Mouse (Mus musculus) Patski (cell line): Measurements from ENCODE around the gene Faap24. TPM values are rescaled to one million over a fixed set of nuclear protein-coding genes. Genes with fewer than 3 reads are reported as not detected.

Source experiments
- ATAC-seq: fragments of 100-300 bp; one replicate; pipeline ENCODE4 v1.8.0; 2021
- CTCF ChIA-PET: fragments of 350-600 bp; sonication (Branson Sonifier 250); formaldehyde crosslinking; loops from one replicate; lab custom pipeline; 2022; ENCODE audit warnings: inconsistent platforms; lab: Charles Lee
- POLR2A ChIA-PET: fragments of 350-600 bp; sonication (Branson Sonifier 250); formaldehyde crosslinking; loops from one replicate; lab custom pipeline; 2022; ENCODE audit warnings: antibody characterized with exemption, inconsistent platforms; lab: Charles Lee
- DNase-seq: peaks from one replicate; pipeline ENCODE4 v3.0.0-alpha.2; 2011; ENCODE audit warnings: low read depth, low spot score
- H3K27me3 ChIP-seq: fragments of 371-371 bp; one replicate; pipeline ENCODE4 v1.5.1; 2021
- CTCF ChIP-seq: fragments of 100-300 bp; IDR thresholded peaks from one replicate; pipeline ENCODE4 v1.5.1; 2021
- in situ Hi-C: fragments of 300-500 bp; cut with MboI; formaldehyde crosslinking; loops from 3 replicates; pipeline ENCODE4 v1.11.1; 2018; ENCODE audit warnings: low pct_unique_long_range_greater_than_20kb, mixed read lengths
- polyA plus RNA-seq: library from polyadenylated mRNA; unstranded; gene quantifications from one replicate; pipeline ENCODE4 v1.2.3, GENCODE M21; 2021

Gene Faap24
- 7.1 TPM for polyA plus RNA-seq

DNA sequence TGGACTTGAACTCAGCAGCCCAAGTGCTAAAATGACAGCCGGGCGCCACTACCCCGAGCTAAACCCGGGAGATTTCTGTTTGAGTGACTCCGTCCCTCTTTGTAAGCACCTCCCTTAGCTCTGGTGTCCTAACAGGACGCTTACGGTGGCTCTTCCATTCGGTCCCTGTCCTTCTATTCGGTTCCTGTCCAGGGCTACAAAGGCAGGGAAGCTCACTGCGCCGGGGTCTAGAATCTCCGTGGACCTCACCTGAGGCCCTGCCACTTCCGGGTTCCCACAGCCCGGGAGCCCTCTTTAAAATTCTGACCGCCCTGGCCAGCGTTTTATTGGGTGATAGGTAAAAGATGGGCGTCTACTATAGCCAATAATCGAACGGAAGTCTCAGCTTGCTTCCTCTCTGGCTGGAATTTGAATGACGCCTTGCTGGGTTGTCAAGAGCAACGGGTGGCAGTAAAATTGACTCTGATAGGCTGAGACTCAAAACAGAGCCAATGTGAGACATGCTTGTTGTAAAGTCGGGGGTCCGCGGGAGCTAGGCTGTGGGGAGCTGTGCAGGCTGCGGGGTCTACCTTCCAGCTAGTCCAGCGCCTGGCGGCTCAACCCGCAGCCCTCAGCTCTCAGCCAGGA is at the start of gene Faap24, which contains the start of gene Cep89:
Faap24 (minus strand) TSS at position 295 of the 627 bp plus-strand sequence.
Cep89 (plus strand) TSS at position 494 of the 627 bp plus-strand sequence.
- in situ Hi-C loops: no loop called here
- CTCF ChIA-PET: interaction anchor here (0.7 to 1.2 kb wide), 4 partner anchors 10 to 150 kb away, joined by 3 to 4 read pairs (median 3); no protein-coding TSS in a partner anchor
- DNase-seq: peak; percentile 98
- peak; percentile 94 for ATAC-seq
- POLR2A ChIA-PET: interaction anchor here (0.5 to 0.9 kb wide), 2 partner anchors 23 to 63 kb away, joined by 3 to 4 read pairs; partner anchors contain the start of gene Rhpn2
- H3K27me3 ChIP-seq: no peaks in the 10 kb centered on the region
- no peak for TF ChIP-seq CTCF

DNA sequence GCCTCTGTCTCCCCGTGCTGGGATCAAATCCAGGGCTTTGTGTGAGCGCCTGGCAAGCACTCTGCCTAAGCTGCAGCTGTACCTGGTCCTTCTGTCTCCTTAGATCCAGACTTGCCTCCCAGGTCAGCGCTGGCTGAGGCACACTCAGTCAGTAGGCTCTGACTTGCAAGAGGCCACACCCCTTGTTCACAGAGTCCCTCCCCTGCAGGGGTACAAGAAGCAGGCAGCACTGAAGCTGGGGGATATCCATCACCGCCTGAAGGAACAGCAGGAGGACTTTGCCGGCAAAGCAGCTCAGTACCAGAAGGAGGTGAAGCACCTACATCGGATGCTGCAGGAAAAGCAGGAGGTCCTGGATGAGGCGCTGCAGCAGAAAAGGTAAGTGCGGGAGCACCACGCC is 38.6 kb upstream of the Faap24 start:
- CTCF ChIA-PET: no interaction called here
- DNase-seq (no peak), ATAC-seq (no peak)
- POLR2A ChIA-PET: no interaction called here
- no peaks in the 10 kb centered on the region for H3K27me3 ChIP-seq
- no peak for TF ChIP-seq CTCF
- in situ Hi-C loops: no loop called here

DNA sequence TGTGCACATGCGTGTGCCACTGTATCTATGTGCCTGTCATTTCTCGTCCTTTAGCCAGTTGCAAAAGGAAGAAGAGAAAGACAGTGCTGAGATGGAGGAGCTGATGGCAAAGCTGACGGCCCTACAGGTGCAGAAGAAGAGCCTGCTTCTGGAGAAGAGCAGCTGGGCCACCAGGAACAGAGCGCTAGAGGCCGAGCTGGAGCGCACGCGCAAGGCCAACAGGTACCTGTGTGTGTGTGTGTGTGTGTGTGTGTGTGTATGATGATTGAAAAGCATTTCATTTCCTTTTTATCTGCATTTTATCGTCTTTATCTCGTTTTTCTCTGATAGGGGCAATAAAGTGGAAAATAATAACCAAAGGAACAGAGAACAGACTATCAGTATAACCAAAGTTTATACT is 31.5 kb upstream of the Faap24 start:
- in situ Hi-C loops: no loop called here
- no peaks in the 10 kb centered on the region for H3K27me3 ChIP-seq
- CTCF ChIA-PET: no interaction called here
- POLR2A ChIA-PET: no interaction called here
- ATAC-seq (no peak), DNase-seq (no peak)
- no peak for TF ChIP-seq CTCF

DNA sequence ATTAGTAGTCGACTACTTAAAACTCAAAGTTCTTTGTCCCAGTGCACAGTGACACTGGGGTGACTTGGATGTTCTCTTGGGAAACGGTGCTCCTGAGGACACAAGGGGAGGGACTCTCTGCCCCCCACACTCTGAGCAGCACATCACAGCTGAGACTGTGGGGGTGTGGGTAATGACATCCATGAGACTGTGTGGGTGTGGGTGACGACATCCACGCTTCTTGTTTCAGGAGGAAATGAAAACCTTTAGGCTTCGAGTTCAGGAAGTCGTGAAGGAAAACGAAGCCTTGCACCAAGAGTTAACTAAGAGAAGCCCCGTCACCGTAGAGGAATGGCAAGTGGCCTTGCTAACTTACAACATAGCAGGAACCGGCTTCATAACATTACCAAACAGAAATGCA is 26.4 kb upstream of the Faap24 start:
- ATAC-seq (no peak), DNase-seq (no peak)
- in situ Hi-C loops: no loop called here
- CTCF ChIA-PET: no interaction called here
- TF ChIP-seq CTCF: no peak
- POLR2A ChIA-PET: no interaction called here
- H3K27me3 ChIP-seq: no peaks in the 10 kb centered on the region

DNA sequence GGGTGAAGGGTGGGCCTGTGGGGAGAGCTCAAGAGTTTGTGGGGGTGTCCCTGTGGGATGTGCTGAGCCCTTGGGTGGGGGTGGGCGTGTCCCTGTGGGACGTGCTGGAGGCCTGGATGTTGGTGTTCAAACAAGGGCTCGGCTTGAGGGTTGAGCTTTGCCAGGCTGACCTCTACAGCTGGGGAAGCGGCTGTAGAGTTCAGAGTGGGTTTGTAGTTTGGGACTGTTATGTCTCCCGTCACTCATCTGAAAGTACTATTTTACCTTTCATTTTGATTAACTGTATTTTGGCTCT is 20.0 kb upstream of the Faap24 start:
- DNase-seq: no peak
- no peak for TF ChIP-seq CTCF
- ATAC-seq: no peak
- ChIA-PET POLR2A (no interaction called here), CTCF (no interaction called here)
- in situ Hi-C loops: no loop called here
- H3K27me3 ChIP-seq: no peaks in the 10 kb centered on the region

DNA sequence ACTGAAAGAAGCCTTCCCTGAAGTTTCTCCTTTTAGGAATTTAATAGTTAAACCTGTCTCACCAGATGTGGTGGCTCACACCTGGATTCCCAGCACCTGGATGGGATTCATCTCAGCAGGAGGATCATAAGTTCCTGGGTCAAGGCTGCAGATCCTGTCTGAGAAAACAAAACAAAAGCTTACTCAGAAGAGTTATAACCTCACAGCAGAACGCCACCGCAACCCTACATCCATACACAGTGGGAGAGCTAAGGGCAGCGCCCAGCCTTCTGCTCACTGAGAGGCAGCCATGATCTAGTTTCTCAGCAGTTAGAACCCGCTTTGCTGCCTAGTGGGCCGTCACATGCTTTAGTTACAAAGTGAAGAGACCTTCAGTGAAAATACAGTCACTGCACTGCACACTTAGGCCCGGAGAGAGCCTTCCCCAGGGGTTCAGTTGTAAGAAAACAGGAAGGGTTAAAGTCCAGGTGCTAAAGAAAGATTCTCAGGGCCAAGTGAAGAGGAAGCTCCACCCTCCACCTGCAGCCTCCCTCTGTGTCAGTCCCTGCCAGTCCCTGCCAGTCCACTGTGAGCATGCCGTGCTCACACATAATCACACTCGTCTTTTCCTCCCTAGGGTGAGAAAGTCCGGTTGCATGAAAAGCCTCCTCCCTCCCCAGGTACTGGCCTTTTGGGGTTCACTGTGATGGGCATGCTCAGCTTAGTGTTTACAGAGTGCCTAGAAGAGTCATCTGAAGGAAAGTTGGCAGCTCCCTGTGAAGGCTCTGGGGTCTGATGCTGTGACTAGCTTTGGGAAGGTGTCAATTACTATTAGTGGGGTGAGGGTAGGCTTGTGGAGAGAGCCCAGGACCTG is 19.4 kb upstream of the Faap24 start:
- no peak for ATAC-seq
- in situ Hi-C loops: no loop called here
- no peak for TF ChIP-seq CTCF
- peak; percentile 3 for DNase-seq
- no peaks in the 10 kb centered on the region for H3K27me3 ChIP-seq
- CTCF ChIA-PET: no interaction called here
- POLR2A ChIA-PET: no interaction called here

DNA sequence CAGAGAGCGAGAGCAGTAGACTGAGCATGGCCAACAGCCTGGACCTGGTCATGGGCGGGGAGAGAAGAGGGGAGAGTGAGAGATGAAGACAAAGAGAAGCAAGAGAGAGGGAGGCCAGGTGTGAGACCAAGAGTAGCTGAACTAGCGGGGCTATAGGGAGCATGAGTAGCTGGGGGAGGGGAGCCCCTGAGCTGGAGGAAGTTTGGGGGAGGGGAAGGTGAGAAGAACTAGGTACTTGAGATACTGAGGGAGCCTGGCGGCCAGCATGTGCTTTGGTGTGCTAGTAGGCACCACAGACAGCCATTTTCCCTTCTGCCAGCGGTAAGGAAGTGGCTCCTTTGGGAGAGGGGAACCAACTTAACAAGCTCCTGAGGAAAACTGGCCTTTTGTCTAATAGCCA is 18.6 kb upstream of the Faap24 start:
- no peak for ATAC-seq
- in situ Hi-C loops: no loop called here
- TF ChIP-seq CTCF: no peak
- H3K27me3 ChIP-seq: no peaks in the 10 kb centered on the region
- POLR2A ChIA-PET: no interaction called here
- CTCF ChIA-PET: no interaction called here
- DNase-seq: no peak

DNA sequence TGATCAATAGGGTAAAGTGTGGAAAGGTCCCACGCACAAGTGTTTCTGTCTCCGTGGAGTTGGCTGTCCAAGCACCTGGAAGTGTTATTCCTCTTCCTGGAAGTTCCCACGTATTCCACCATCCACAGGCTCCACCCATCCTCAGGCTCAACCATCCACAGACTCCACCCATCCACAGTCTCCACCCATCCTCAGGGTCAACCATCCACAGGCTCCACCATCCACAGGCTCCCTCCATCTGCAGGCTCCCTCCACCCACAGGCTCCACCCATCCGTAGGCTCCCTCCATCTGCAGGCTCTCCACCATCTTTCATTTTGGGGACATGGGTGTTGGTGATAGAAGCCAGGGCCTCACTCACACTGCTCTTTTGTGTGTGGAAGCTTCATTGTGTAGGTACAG is 4.5 kb upstream of the Faap24 start:
- CTCF ChIA-PET: no interaction called here
- no peak for DNase-seq
- POLR2A ChIA-PET: no interaction called here
- ATAC-seq: no peak
- no peaks in the 10 kb centered on the region for H3K27me3 ChIP-seq
- TF ChIP-seq CTCF: no peak
- in situ Hi-C loops: no loop called here

DNA sequence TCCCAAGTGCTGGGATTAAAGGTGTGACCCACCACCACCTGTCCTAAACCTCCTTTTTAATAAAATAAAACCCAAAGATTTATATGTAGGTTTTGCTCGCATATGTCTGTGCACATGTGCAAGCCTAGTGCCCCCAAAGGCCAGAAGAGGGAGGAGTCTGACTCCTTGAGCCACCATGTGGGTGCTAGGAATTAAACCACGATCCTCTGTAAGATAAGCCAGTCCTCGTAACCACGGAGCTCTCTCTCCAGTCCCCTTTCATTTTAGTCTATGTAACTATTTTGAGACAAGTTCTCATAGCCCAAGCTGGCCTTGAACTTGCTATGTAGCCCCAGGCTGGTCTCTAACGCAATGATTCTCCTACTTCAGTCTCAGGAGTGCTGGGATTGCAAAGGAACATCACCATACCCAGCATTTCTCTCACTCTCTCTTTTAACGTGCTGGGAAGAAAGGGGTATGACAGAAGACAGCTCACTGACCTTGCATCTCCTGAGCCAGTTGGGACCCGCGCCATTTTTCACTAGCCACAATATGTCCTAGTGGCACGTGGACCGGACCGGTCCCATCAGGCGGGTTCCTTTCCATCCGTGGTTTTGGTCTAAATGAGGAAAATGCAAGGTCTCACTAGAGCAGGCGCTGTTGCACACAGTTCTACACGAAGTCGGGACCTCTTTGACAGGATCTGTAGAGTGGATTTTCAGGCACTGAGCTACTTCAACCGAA is 741 bp downstream of the Faap24 start:
- DNase-seq: no peak
- ATAC-seq: peak; percentile 24
- in situ Hi-C loops: no loop called here
- TF ChIP-seq CTCF: no peak
- H3K27me3 ChIP-seq: no peaks in the 10 kb centered on the region
- ChIA-PET CTCF (interaction anchor here (1.1 to 1.2 kb wide), 2 partner anchors 66 to 150 kb away, joined by 3 read pairs; no protein-coding TSS in a partner anchor), POLR2A (interaction anchor here (0.5 to 0.9 kb wide), 3 partner anchors 23 to 157 kb away, joined by 3 to 4 read pairs (median 4); partner anchors contain the start of gene Rhpn2)

DNA sequence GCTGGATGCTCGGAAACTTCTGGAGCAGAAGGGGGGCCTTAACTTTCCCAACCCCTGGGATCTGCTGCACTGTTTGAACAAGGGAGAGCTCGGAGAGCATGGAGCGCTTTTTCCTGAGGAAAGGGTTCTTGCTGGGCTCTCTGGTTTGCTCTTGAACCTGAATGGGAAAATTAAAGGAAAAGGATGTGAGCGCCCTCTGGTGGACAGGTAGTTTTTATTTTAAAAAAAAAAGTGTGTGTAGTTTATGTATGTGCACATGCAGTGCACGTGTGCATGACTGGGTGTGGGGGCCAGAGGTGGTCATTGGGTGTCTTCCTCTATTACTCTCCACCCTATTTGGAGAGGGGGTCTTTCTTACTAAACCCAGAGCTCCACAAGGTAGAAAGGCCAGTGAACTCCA is 3.7 kb downstream of the Faap24 start:
- DNase-seq: no peak
- ChIA-PET POLR2A (no interaction called here), CTCF (interaction anchor here (0.7 to 2.8 kb wide), 6 partner anchors 16 to 114 kb away, joined by 3 to 9 read pairs (median 3); partner anchors contain the start of gene Rhpn2)
- in situ Hi-C loops: loop anchor here (5.0 kb wide), 2 partner anchors 56 to 101 kb away; no protein-coding TSS in a partner anchor
- TF ChIP-seq CTCF: peak; percentile 58
- no peak for ATAC-seq
- H3K27me3 ChIP-seq: no peaks in the 10 kb centered on the region
